Mouse (Mus musculus): ENCODE measurements around the gene Gdf9.

DNA sequence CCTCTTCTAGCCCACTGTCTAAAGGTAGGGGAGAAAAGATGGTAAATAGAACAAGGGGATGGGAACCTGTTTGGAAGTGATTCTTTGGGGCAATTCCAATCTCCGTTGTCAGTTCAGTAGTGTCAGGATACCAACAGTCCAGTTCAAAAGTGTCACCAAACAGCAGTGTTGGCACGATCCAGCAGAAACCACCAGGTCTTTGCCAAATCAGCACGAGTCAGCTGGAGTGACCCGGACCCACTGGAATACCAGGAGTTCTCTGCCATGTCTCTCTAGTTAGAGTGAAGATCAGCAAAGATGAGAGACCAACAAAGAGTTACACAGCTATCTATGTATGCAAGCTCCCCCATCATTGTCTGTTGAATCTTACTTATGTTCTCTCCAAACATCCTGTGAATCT lies 17.0 kb upstream of the Gdf9 start:
- TF ChIP-seq CTCF (IDR thresholded peaks at IDR 0.05; ENCODE audit: control insufficient read depth, insufficient read depth, low read length) (no peak), POLR2A (IDR thresholded peaks at IDR 0.05; ENCODE audit: borderline replicate concordance, control insufficient read depth, low read depth, low read length) (no peak)
